Mouse (Mus musculus) heart, embryonic 15.5 days (tissue): Measurements from ENCODE around the gene Spata25. TPM values are rescaled to one million over a fixed set of nuclear protein-coding genes. Genes with fewer than 3 reads are reported as not detected.

Experiments
- ATAC-seq: fragments of 200-750 bp; cut with Nextera tagmentation; replicated peaks from 2 replicates; pipeline ENCODE4 v1.8.0; 2017; ENCODE audit warnings: low read depth, moderate TSS enrichment; ENCODE audit not compliant: insufficient number of reproducible peaks, insufficient read depth, low FRiP score
- H3K27ac ChIP-seq: fragments of 300-500 bp; sonication (generic); 2 replicates; pipeline ENCODE4 v1.5.1; 2015; ENCODE audit warnings: mild to moderate bottlenecking, inconsistent platforms
- H3K27me3 ChIP-seq: fragments of 300-500 bp; sonication (generic); 2 replicates; pipeline ENCODE4 v1.6.1; 2015; ENCODE audit warnings: inconsistent platforms
- H3K36me3 ChIP-seq: fragments of 300-500 bp; sonication (generic); 2 replicates; pipeline ENCODE4 v1.6.1; 2015; ENCODE audit warnings: mild to moderate bottlenecking, inconsistent platforms
- H3K4me1 ChIP-seq: fragments of 300-500 bp; sonication (generic); replicated peaks from 2 replicates; pipeline ENCODE4 v1.6.1; 2015; ENCODE audit warnings: inconsistent platforms
- H3K4me2 ChIP-seq: fragments of 300-500 bp; sonication (generic); 2 replicates; pipeline ENCODE4 v1.6.1; 2015; ENCODE audit warnings: inconsistent platforms, mild to moderate bottlenecking, moderate library complexity
- H3K4me3 ChIP-seq: fragments of 300-500 bp; sonication (generic); 2 replicates; pipeline ENCODE4 v1.5.1; 2015; ENCODE audit warnings: mild to moderate bottlenecking, inconsistent platforms
- H3K9ac ChIP-seq: fragments of 300-500 bp; sonication (generic); 2 replicates; pipeline ENCODE4 v1.6.1; 2015; ENCODE audit warnings: mild to moderate bottlenecking, inconsistent platforms
- H3K9me3 ChIP-seq: fragments of 300-500 bp; sonication (generic); replicated peaks from 2 replicates; pipeline ENCODE4 v1.6.1; 2016; ENCODE audit warnings: inconsistent platforms
- WGBS: fragments of 180-500 bp; shearing (Covaris S2); methylation state at CpG from one replicate; pipeline ENCODE4 v1.1.7; 2015; ENCODE audit warnings: mixed read lengths; 5-methylcytosine and 5-hydroxymethylcytosine counted together
- polyA plus RNA-seq: library from polyadenylated mRNA; unstranded; fragments of >200 nt; fragmentation: Nextera tagmentation; extraction: Ambion mirVana; gene quantifications from 2 replicates; pipeline ENCODE4 v1.2.1, GENCODE M21; 2015

Gene Spata25
- polyA plus RNA-seq, 1 experiment from 2014 or later, result not detected

DNA sequence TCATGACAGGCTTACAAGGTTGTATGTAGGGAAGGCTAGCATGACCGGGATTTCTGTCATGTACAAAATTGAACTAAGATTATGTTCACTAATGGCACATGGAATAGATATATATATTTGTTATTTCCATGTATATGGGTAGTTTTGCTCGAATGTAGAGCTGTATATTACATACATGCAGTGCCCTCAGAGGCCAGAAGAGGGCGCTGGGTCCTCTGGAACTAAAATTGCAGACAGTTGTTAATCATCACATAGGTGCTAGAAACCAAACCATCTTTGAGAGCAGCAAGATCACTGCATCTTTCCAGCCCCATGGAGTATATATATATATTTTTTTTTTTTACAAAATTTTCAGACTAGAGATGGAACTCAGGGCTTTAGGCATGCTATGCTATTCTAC lies 17.4 kb upstream of the Spata25 start:
- Histone ChIP-seq H3K9me3 (no peaks in the 10 kb centered on the region), H3K27me3 (no peaks in the 10 kb centered on the region), H3K4me2 (no peak overlapping the region), H3K4me1 (no peaks in the 10 kb centered on the region), H3K4me3 (no peak overlapping the region), H3K9ac (no peak overlapping the region), H3K36me3 (peaks cover under 1% of the 10 kb centered on the region; the same call in 1 of the 2 replicates), H3K27ac (no peak overlapping the region)
- 49% methylated on average over 3 of the region's 3 CpGs for WGBS
- ATAC-seq, result no peak

GRCm38 (mm10) chr2:164835164-164835563 lies 6.8 kb upstream of the Spata25 start:
- WGBS, result 92% methylated on average over 4 of the region's 4 CpGs
- Histone ChIP-seq H3K36me3 (peaks cover 43% of the 10 kb centered on the region), H3K4me2 (peak overlapping the region; percentile 93), H3K27me3 (no peaks in the 10 kb centered on the region), H3K4me3 (peak overlapping the region; percentile 82; the same call in 1 of the 2 replicates), H3K9ac (peak overlapping the region; percentile 84; the same call in 1 of the 2 replicates), H3K4me1 (peaks cover 29% of the 10 kb centered on the region), H3K27ac (no peak overlapping the region), H3K9me3 (no peaks in the 10 kb centered on the region)
- no peak for ATAC-seq

GRCm38 (mm10) chr2:164834531-164834930 lies 6.2 kb upstream of the Spata25 start:
- H3K4me3 ChIP-seq, result peak overlapping the region; percentile 82
- H3K27me3 ChIP-seq, result no peaks in the 10 kb centered on the region
- H3K9me3 ChIP-seq, result no peaks in the 10 kb centered on the region
- peak overlapping the region; percentile 84 for H3K9ac ChIP-seq
- H3K27ac ChIP-seq, result peak overlapping the region; percentile 98
- no peak for ATAC-seq
- H3K4me2 ChIP-seq, result peak overlapping the region; percentile 93
- peaks cover 44% of the 10 kb centered on the region for H3K36me3 ChIP-seq
- 40% methylated on average over 8 of the region's 8 CpGs for WGBS
- peaks cover 29% of the 10 kb centered on the region for H3K4me1 ChIP-seq

GRCm38 (mm10) chr2:164833314-164833959 lies 5.1 kb upstream of the Spata25 start, which contains the start of gene Neurl2:
Gene Neurl2 (minus strand): TSS chr2:164833456.
- Histone ChIP-seq H3K4me2 (peak within 1 kb of the TSS; percentile 93), H3K9ac (peak within 1 kb of the TSS; percentile 84), H3K4me3 (peak within 1 kb of the TSS; percentile 82), H3K27me3 (no peaks in the 10 kb centered on the region), H3K9me3 (no peaks in the 10 kb centered on the region), H3K36me3 (peaks cover 34% of the 10 kb centered on the region), H3K4me1 (peaks cover 29% of the 10 kb centered on the region), H3K27ac (peak within 1 kb of the TSS; percentile 98)
- ATAC-seq, result peak; percentile 90
- WGBS, result under 1% methylated on average over 31 of the region's 31 CpGs

DNA sequence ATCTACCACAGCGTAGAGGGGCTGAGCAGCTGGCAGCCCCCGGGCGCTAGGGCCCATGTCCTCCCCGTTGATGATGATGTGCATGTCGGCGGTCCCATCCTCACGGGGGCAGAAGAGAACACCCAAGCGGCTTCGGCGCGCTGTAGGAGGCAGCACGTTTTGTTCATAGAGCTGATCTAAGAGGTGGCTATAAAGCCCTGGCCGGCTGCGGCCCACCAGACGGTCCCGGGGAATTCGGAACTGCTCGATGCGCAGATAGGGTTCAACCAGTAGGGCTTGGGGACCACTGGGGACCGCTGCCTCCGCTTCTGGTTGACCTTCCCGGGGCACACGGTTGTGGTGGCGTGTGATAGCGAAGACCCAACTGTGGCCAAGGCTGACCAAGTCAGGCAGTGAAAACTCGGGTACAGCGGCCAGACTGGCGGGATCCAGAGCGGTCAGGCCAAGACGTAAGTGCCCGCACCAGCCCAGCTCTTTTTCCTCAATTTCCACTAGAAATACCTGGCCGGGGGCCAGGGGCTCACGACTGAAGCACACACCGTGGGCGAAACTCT lies 4.5 kb upstream of the Spata25 start, which contains the start of gene Ctsa:
Ctsa (plus strand) TSS at position 126 of the 554 bp plus-strand sequence.
- peak; percentile 74 for ATAC-seq
- Histone ChIP-seq H3K4me3 (peak within 1 kb of the TSS; percentile 82), H3K9ac (peak within 1 kb of the TSS; percentile 84), H3K27ac (peak within 1 kb of the TSS; percentile 98), H3K4me2 (peak within 1 kb of the TSS; percentile 93), H3K36me3 (peaks cover 28% of the 10 kb centered on the region), H3K4me1 (peaks cover 29% of the 10 kb centered on the region), H3K27me3 (no peaks in the 10 kb centered on the region), H3K9me3 (no peaks in the 10 kb centered on the region)
- WGBS, result under 1% methylated on average over 35 of the region's 35 CpGs

DNA sequence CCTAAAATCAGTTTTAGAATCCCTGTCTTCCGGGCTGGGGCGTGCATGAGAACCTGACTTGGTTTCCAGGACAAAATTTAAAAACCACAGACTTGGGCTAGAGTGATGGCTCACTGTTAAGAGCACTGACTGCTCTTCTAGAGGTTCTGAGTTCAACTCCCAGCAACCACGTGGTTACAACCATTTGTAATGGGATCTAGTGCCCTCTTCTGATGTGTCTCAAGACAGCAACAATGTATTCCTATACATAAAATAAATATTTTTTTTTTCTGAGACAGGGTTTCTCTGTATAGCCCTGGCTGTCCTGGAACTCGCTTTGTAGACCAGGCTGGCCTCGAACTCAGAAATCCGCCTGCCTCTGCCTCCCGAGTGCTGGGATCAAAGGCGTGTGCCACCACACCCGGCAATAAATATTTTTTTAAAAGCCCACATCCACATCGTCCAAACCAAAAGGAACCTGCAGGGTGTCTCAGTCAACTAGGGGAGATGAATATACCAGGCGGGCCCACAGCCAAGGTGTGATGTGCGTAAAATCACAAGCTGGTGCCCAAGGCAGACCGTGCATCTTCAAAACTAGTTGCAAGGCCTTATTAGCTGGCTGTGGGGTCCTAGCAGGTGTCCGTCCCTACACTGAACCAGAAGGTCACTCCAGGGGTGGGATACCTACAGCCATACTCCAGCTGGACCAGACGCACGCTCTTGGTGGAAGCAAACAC lies 3.9 kb upstream of the Spata25 start:
- Histone ChIP-seq H3K4me3 (peak overlapping the region; percentile 82), H3K9ac (peak overlapping the region; percentile 84), H3K4me1 (peaks cover 29% of the 10 kb centered on the region), H3K27ac (peak overlapping the region; percentile 98), H3K27me3 (no peaks in the 10 kb centered on the region), H3K36me3 (peaks cover 30% of the 10 kb centered on the region; the same call in 1 of the 2 replicates), H3K9me3 (no peaks in the 10 kb centered on the region), H3K4me2 (peak overlapping the region; percentile 93)
- WGBS, result 55% methylated on average over 16 of the region's 16 CpGs
- no peak for ATAC-seq

DNA sequence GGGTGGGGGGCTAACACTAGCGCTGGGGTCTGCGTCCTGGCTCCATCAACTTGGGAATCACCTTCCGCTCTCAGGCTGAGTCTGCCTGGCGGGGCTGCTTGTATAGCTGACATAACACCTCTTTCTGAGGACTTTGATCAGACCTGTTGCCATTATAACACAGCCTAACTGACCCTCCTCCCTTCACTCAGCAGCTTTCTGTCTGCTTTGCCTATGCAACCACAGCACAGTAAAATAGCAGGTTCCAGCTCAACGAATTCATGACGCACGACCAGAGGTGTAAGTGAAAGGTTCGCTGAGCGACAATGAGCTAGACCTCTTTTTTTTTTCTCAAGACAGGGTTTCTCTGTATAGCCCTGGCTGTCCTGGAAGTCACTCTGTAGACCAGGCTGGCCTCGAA lies 2.7 kb upstream of the Spata25 start:
- H3K36me3 ChIP-seq, result peaks cover 30% of the 10 kb centered on the region
- H3K27me3 ChIP-seq, result no peaks in the 10 kb centered on the region
- ATAC-seq, result no peak
- H3K4me1 ChIP-seq, result peaks cover 29% of the 10 kb centered on the region
- H3K9me3 ChIP-seq, result no peaks in the 10 kb centered on the region
- H3K4me2 ChIP-seq, result no peak overlapping the region
- no peak overlapping the region for H3K9ac ChIP-seq
- no peak overlapping the region for H3K4me3 ChIP-seq
- H3K27ac ChIP-seq, result no peak overlapping the region
- WGBS, result 88% methylated on average over 10 of the region's 10 CpGs

- Histone ChIP-seq H3K36me3 (peaks cover 38% of the 10 kb centered on the region), H3K27ac (no peak overlapping the region)
- no peak for ATAC-seq
These were observed 753 bp upstream of the Spata25 start for GRCm38 (mm10) chr2:164829090-164829489.

DNA sequence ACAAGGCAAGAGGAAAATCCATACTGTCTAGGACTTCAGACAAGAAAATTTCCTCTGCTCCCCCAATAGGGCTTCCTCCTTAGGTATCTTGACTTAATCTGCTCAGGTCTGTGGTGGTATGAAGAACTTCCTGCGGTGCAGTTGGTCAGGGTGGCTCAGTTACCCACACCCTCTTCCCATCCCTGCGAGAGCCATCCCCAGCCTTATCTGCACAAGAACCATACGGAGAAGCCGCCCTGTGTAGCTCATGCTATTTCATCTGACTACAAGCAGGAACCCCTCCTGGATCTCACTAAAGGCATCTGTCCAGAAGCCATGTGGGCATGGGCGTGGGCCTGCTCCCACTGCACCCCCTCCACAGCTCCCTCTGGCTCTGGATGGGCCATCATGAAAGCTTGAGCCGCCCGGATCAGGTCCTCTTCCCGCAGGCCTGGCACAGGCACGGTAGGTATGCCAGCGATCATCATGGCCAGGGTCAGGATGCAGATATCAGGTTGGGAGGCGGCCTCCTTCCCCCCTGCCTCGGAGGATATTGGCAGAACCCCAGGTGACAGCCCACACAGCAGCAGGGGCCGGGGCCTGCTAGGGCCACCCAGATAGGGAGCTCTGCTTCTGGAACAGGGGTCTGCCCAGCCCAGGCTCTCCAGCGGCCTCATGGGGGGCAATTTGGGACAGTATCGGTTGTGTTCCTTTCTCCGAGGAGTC lies 1.0 kb downstream of the Spata25 start:
- Histone ChIP-seq H3K4me1 (peaks cover 21% of the 10 kb centered on the region), H3K27ac (no peak overlapping the region), H3K9me3 (no peaks in the 10 kb centered on the region), H3K4me3 (no peak overlapping the region), H3K4me2 (no peak overlapping the region), H3K9ac (no peak overlapping the region), H3K27me3 (no peaks in the 10 kb centered on the region), H3K36me3 (peaks cover 38% of the 10 kb centered on the region)
- 74% methylated on average over 16 of the region's 16 CpGs for WGBS
- ATAC-seq, result no peak

More at GRCm38 (mm10) chr2:164829090-164829489, 753 bp upstream of the Spata25 start:
- Histone ChIP-seq H3K4me1 (peaks cover 15% of the 10 kb centered on the region), H3K4me2 (no peak overlapping the region), H3K4me3 (no peak overlapping the region), H3K27me3 (no peaks in the 10 kb centered on the region), H3K9ac (no peak overlapping the region), H3K9me3 (no peaks in the 10 kb centered on the region)
- WGBS, result 100% methylated on average over 1 of the region's 1 CpGs

- no peak for ATAC-seq
- Histone ChIP-seq H3K4me3 (no peak overlapping the region), H3K4me2 (no peak overlapping the region), H3K36me3 (peaks cover 38% of the 10 kb centered on the region), H3K4me1 (peaks cover 14% of the 10 kb centered on the region), H3K9ac (no peak overlapping the region), H3K27me3 (no peaks in the 10 kb centered on the region), H3K27ac (no peak overlapping the region), H3K9me3 (no peaks in the 10 kb centered on the region)
- 91% methylated on average over 17 of the region's 17 CpGs for WGBS
These were observed 2.8 kb downstream of the Spata25 start for GRCm38 (mm10) chr2:164825521-164825920.

GRCm38 (mm10) chr2:164823969-164824368 lies 4.4 kb downstream of the Spata25 start:
- H3K4me3 ChIP-seq, result 0 out of 2 replicates have a peak overlapping the region, but pooled peaks have one; percentile 83
- no peaks in the 10 kb centered on the region for H3K27me3 ChIP-seq
- H3K4me1 ChIP-seq, result peaks cover 14% of the 10 kb centered on the region
- H3K9ac ChIP-seq, result no peak overlapping the region
- H3K4me2 ChIP-seq, result peak overlapping the region; percentile 79; the same call in 1 of the 2 replicates
- WGBS, result 89% methylated on average over 4 of the region's 4 CpGs
- no peak overlapping the region for H3K27ac ChIP-seq
- H3K36me3 ChIP-seq, result peaks cover 31% of the 10 kb centered on the region
- ATAC-seq, result no peak
- no peaks in the 10 kb centered on the region for H3K9me3 ChIP-seq
